Mouse (Mus musculus) MEL (cell line): ENCODE results near the gene Sycp1. TPM values are rescaled to one million over a fixed set of nuclear protein-coding genes. Genes with fewer than 3 reads are reported as not detected.

Experiments
- DNase-seq: peaks from one replicate; pipeline ENCODE4 v3.0.0; 2011; ENCODE audit warnings: low read depth, low spot score
- H3K27ac ChIP-seq: 2 replicates; pipeline ENCODE4 v1.5.1; 2012; ENCODE audit warnings: low read depth, mild to moderate bottlenecking, control low read depth, low read length, moderate library complexity; ENCODE audit not compliant: control insufficient read depth
- H3K27me3 ChIP-seq, 2 experiments: fragments of 150-350 bp in 1 of 2; sonication (generic) in 1 of 2; 2 replicates each; pipeline ENCODE4 v1.6.1; 2012; ENCODE audit warnings: low read length in 2 of 2, mild to moderate bottlenecking in 2 of 2, improper control_type of control experiment in 1 of 2, moderate library complexity in 1 of 2; ENCODE audit not compliant: insufficient read depth in 2 of 2, control insufficient read depth in 1 of 2
- H3K36me3 ChIP-seq, 2 experiments: 2 replicates each; pipeline ENCODE4 v1.6.1; 2012 to 2014; ENCODE audit warnings: low read length in 2 of 2, improper control_type of control experiment in 1 of 2, inconsistent platforms in 1 of 2, mild to moderate bottlenecking in 1 of 2; ENCODE audit not compliant: insufficient read depth in 2 of 2, control insufficient read depth in 1 of 2
- H3K4me1 ChIP-seq, 2 experiments: fragments of 150-350 bp in 1 of 2; sonication (generic) in 1 of 2; 2 replicates each; pipeline ENCODE4 v1.6.1; 2012; ENCODE audit warnings: low read length in 2 of 2, improper control_type of control experiment in 1 of 2, mild to moderate bottlenecking in 1 of 2; ENCODE audit not compliant: insufficient read depth in 2 of 2, control insufficient read depth in 1 of 2
- H3K4me3 ChIP-seq, 2 experiments: fragments of 150-350 bp in 1 of 2; sonication (generic) in 1 of 2; 2 replicates each; pipeline ENCODE4 v1.5.1; 2012; ENCODE audit warnings: low read depth in 2 of 2, low read length in 2 of 2, mild to moderate bottlenecking in 2 of 2, moderate library complexity in 2 of 2, control low read depth in 1 of 2, improper control_type of control experiment in 1 of 2; ENCODE audit not compliant: control insufficient read depth in 1 of 2, insufficient read depth in 1 of 2
- H3K79me2 ChIP-seq: 2 replicates; pipeline ENCODE4 v1.6.1; 2012; ENCODE audit warnings: mild to moderate bottlenecking, low read length, moderate library complexity; ENCODE audit not compliant: control insufficient read depth, poor library complexity, insufficient read depth
- H3K9ac ChIP-seq: 2 replicates; pipeline ENCODE4 v1.6.1; 2012; ENCODE audit warnings: low read depth, mild to moderate bottlenecking, control low read depth, low read length, moderate library complexity; ENCODE audit not compliant: control insufficient read depth, poor library complexity, severe bottlenecking
- H3K9me3 ChIP-seq: fragments of 150-350 bp; sonication (generic); replicated peaks from 2 replicates; pipeline ENCODE4 v1.6.1; 2012; ENCODE audit warnings: mild to moderate bottlenecking, low read length, improper control_type of control experiment, moderate library complexity; ENCODE audit not compliant: insufficient read depth
- ETS1 ChIP-seq: IDR thresholded peaks from 2 replicates; pipeline ENCODE4 v1.6.1; 2012; ENCODE audit warnings: low read depth, mild to moderate bottlenecking, inconsistent platforms, low read length, improper control_type of control experiment, moderate library complexity
- GATA1 ChIP-seq: IDR thresholded peaks from 2 replicates; pipeline ENCODE4 v1.6.1; 2011; ENCODE audit warnings: low read depth, low read length, improper control_type of control experiment
- HCFC1 ChIP-seq: IDR thresholded peaks from 2 replicates; pipeline ENCODE4 v1.6.1; 2012; ENCODE audit warnings: low read depth, mild to moderate bottlenecking, inconsistent platforms, low read length, improper control_type of control experiment, moderate library complexity
- MAFK ChIP-seq: IDR thresholded peaks from 2 replicates; pipeline ENCODE4 v1.6.1; 2011; ENCODE audit warnings: low read depth, mild to moderate bottlenecking, low read length, improper control_type of control experiment, borderline replicate concordance
- MXI1 ChIP-seq: IDR thresholded peaks from 2 replicates; pipeline ENCODE4 v1.6.1; 2011; ENCODE audit warnings: mild to moderate bottlenecking, low read depth, low read length, improper control_type of control experiment
- NRF1 ChIP-seq: IDR thresholded peaks from 2 replicates; pipeline ENCODE4 v1.6.1; 2014; ENCODE audit warnings: low read depth, mild to moderate bottlenecking, inconsistent platforms, low read length, improper control_type of control experiment, moderate library complexity; ENCODE audit not compliant: poor library complexity, insufficient read depth, severe bottlenecking
- POLR2AphosphoS2 ChIP-seq: IDR thresholded peaks from 2 replicates; pipeline ENCODE4 v1.6.1; 2011; ENCODE audit warnings: low read length, improper control_type of control experiment
- POLR2AphosphoS5 ChIP-seq: IDR thresholded peaks from 2 replicates; pipeline ENCODE4 v1.6.1; 2012; ENCODE audit warnings: low read depth, borderline replicate concordance, mild to moderate bottlenecking, inconsistent platforms, low read length, moderate library complexity, mixed read lengths
- RCOR1 ChIP-seq: IDR thresholded peaks from 2 replicates; pipeline ENCODE4 v1.6.1; 2012; ENCODE audit warnings: low read depth, mild to moderate bottlenecking, inconsistent platforms, low read length, improper control_type of control experiment
- SMC3 ChIP-seq: IDR thresholded peaks from 2 replicates; pipeline ENCODE4 v1.6.1; 2011; ENCODE audit warnings: low read depth, low read length, improper control_type of control experiment
- TBP ChIP-seq: IDR thresholded peaks from 2 replicates; pipeline ENCODE4 v1.8.0; 2011; ENCODE audit warnings: low read depth, low read length, improper control_type of control experiment
- UBTF ChIP-seq: IDR thresholded peaks from 2 replicates; pipeline ENCODE4 v1.6.1; 2012; ENCODE audit warnings: low read depth, mild to moderate bottlenecking, inconsistent platforms, low read length, improper control_type of control experiment, moderate library complexity, borderline replicate concordance; ENCODE audit not compliant: insufficient read depth
- USF2 ChIP-seq, 2 experiments: IDR thresholded peaks; 2 replicates each; pipeline ENCODE4 v1.6.1; 2011 to 2012; ENCODE audit warnings: improper control_type of control experiment in 2 of 2, low read length in 2 of 2, borderline replicate concordance in 1 of 2, inconsistent platforms in 1 of 2, low read depth in 1 of 2, mild to moderate bottlenecking in 1 of 2; ENCODE audit not compliant: insufficient read depth in 1 of 2
- ZKSCAN1 ChIP-seq: IDR thresholded peaks from 2 replicates; pipeline ENCODE4 v1.6.1; 2012; ENCODE audit warnings: low read depth, mild to moderate bottlenecking, inconsistent platforms, low read length, improper control_type of control experiment, moderate library complexity
- ZMIZ1 ChIP-seq: IDR thresholded peaks from 2 replicates; pipeline ENCODE4 v1.6.1; 2012; ENCODE audit warnings: low read depth, mild to moderate bottlenecking, inconsistent platforms, low read length, improper control_type of control experiment, moderate library complexity
- ZNF384 ChIP-seq: IDR thresholded peaks from 2 replicates; pipeline ENCODE4 v1.6.1; 2012; ENCODE audit warnings: low read depth, mild to moderate bottlenecking, inconsistent platforms, low read length, improper control_type of control experiment
- polyA plus RNA-seq, 2 experiments: library from polyadenylated mRNA; stranded (reverse) in 1 of 2; unstranded in 1 of 2; fragments of >175 nt in 1 of 2; fragments of >200 nt in 1 of 2; gene quantifications; 2 replicates each; pipeline versions ENCODE4 v1.2.1 to v1.2.4; 2012; ENCODE audit warnings: low replicate concordance in 2 of 2, low read depth in 1 of 2; ENCODE audit not compliant: insufficient read length in 2 of 2, insufficient read depth in 1 of 2, missing spikeins in 1 of 2
- total RNA-seq: library from RNA; depleted of rRNA; stranded (reverse); fragments of 300-350 nt; gene quantifications from 2 replicates; pipeline ENCODE4 v1.2.3, GENCODE M21; 2012

Sycp1 gene
- total and polyA plus RNA-seq, 3 experiments, result 0.08 to 4.3 TPM; not detected in 1

GRCm38 (mm10) chr3:102980349-102980736 lies 44.4 kb upstream of the Sycp1 start:
- Histone ChIP-seq H3K79me2 (no peaks in the 10 kb centered on the region), H3K27ac (no peak overlapping the region), H3K4me3 (no peak overlapping the region), H3K27me3 (peaks cover 0 to 2% of the 10 kb centered on the region in 2 experiments; a peak in 2 of 4 replicates), H3K36me3 (no peaks in the 10 kb centered on the region), H3K4me1 (no peaks in the 10 kb centered on the region), H3K9ac (no peak overlapping the region), H3K9me3 (no peaks in the 10 kb centered on the region)
- no peak for DNase-seq
- TF ChIP-seq MXI1, result no peak

- no peak for DNase-seq
- peaks cover 0 to 2% of the 10 kb centered on the region in 2 experiments; a peak in 2 of 4 replicates for H3K27me3 ChIP-seq
- no peak overlapping the region for H3K27ac ChIP-seq
- H3K79me2 ChIP-seq, result no peaks in the 10 kb centered on the region
- no peaks in the 10 kb centered on the region for H3K36me3 ChIP-seq
- H3K9ac ChIP-seq, result no peak overlapping the region
- H3K4me3 ChIP-seq, result no peak overlapping the region
- TF ChIP-seq ZKSCAN1 (no peak), GATA1 (no peak), NRF1 (no peak), TBP (no peak), ZMIZ1 (no peak), HCFC1 (no peak), ETS1 (no peak), ZNF384 (no peak), MAFK (no peak), RCOR1 (no peak), UBTF (no peak), POLR2AphosphoS2 (no peak), POLR2AphosphoS5 (no peak), SMC3 (no peak), USF2 (IDR thresholded peaks at IDR 0.05; ENCODE audit: borderline replicate concordance in 1 of 2, insufficient read depth in 1 of 2, low read depth in 1 of 2, low read length in 2 of 2) (no peak)
- H3K4me1 ChIP-seq, result no peaks in the 10 kb centered on the region
- no peaks in the 10 kb centered on the region for H3K9me3 ChIP-seq
Observed at GRCm38 (mm10) chr3:102979550-102980348, 43.8 kb upstream of the Sycp1 start.
